Mouse (Mus musculus): ENCODE data around the gene Cbr4. TPM values are rescaled to one million over a fixed set of nuclear protein-coding genes. Genes with fewer than 3 reads are reported as not detected.

The Cbr4 gene
- total RNA-seq (2015) (11.5 and 15.1 TPM in 2 replicates), total RNA-seq (2017) (22.4 and 23.9 TPM in 2 replicates)

DNA sequence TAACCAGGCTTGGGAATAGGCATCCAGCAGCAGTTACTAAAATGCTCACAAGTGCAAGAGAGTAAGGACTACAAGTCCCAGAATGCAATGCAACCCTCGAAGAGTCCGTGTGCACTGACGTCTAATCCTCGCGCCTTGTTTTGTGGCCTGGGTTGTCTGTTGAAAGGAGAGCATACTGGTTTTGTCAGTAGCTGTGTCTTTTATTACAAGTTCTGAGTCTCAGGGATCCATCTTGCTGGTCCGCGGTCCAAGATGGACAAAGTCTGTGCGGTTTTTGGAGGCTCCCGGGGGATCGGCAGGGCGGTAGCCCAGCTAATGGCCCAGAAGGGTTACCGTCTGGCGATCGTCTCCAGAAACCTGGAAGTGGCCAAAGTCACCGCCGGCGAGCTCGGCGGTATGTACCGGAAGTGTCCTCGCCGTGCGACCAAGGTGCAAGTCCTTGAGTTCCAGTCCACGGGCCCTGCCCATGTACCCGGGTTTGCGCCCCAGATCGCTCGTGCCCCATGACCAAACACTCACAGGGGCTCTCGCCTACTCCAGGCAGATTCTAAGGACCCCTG is at the start of gene Cbr4:
Cbr4 (plus strand) TSS at position 138 of the 560 bp plus-strand sequence.
- peak; percentile 97 for ATAC-seq (ENCODE audit: poor library complexity, severe bottlenecking)

DNA sequence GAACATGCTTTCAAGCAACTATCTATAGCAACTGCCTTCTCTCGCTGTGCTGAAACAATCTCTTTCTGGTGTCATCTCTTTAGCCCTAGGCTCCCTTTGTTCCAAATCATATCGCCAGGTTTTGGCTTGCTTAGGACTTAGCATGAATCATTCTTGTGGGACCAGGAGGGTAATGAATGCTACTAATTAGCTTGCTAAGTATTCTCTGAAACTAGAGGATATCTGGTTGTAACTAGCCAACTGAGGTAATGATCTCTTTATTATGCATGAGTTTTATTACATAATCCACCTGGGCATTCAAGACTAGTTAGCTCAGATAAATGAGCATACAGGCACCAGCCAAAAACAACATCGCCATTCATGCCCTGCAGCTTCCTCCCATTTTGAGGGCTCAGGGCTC is 44.5 kb upstream of the Cbr4 start:
- no peak for ATAC-seq (ENCODE audit: poor library complexity, severe bottlenecking)

DNA sequence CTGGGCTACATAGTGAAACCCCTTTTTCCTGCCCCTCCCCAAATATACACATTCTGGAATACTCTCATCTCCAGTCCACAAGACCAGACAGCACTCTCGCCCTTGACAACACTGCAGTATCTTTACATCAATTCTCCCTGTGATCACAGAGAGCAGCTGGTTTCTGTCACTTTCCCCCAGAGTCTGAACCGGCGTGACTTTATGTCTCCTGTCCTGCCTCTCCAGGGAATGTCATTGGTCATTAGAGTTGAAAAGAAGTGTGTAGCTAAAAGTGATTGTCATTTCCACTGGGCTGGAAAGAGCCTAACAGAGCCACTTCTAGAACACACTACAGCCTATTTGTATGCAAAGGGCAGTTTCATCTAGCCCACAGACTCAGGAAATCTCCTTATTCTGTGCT is 43.2 kb upstream of the Cbr4 start:
- no peak for ATAC-seq (ENCODE audit: poor library complexity, severe bottlenecking)

DNA sequence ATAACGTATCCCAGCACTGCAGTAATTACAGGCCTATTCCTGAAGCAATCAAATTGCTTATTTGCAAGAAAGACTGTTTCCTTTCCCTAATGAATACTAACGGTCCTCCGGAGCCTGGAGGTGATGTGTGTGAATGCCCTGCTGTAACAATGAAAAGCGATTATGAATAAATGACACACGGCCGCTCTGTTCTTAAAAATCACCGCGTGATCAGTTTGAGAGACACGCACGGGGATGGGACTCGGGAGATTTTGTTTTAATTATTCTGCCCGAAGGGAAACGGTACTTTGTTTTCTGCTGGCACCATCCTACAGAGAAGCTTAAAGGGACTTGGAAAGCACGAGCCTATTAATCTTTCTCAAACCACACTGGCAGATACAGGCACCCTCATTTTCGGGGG is 41.2 kb upstream of the Cbr4 start:
- ATAC-seq (ENCODE audit: poor library complexity, severe bottlenecking): no peak

DNA sequence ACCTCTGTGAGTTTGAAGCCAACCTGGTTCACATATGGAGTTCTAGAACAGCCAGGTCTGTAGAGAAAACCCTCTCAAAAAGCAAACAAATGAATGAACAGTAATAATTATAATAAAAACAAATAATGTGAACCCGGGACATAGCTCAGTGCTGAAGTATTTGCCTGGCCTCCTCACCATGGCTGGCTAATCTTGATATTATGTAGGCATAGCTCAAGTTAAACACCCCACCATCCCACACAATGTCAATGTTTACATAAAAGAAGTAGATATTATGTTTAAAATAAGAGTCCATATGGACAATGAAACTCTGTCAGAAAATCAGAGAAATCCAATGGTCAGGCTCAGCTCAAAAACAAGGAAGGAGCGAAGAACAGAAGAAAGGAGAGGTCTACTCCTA is 39.4 kb upstream of the Cbr4 start:
- ATAC-seq (ENCODE audit: poor library complexity, severe bottlenecking): no peak

DNA sequence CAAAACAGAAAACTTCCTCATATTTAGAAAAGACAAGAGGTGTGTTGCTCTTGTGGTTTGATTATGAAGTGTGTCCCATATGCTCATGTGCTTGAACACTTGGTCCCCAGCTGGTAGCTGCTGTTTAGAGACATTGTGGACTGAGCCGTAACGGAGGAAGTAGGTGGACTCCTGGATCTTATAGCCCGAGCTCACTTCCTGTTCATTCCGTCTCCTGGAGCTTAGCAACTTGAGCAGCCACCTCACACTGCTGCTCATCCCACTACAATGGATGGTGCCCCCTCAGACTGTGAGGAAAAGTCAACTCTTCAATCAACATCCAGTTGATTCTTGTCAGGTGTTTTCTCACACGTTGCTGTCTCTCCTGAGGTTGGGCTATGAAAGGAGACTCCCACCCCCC is 38.7 kb upstream of the Cbr4 start:
- ATAC-seq (ENCODE audit: poor library complexity, severe bottlenecking): no peak

DNA sequence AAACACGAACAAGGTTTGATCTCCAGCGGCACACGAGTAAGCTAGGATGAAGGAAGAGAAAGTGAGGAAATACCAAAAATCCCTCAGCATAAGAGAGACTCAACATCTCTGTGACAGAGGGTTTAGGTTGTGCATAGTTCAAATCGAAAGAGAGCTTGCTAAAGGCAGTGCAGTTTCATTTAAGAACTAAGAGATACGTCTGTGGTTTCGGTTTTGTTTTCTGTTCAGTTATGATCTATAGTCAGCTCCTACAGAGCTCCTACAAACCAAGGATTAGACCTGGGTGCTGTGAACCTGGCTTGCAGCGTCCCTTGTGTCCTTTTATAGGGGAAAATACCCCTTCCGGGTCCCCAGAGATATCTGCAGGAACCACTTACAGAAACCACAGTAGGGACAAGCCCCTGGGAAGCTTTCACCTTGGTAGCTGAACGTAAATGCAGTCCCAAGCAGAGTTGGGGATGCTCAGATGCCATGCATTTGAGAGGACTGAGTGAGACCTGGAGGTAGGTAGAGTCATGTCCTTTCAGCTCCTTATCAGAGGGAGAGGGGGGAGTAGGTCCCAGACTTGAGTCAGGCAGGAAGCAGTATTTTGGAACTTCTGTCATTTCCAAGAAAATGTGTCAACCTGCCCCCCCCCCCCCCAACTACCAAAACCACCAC is 36.5 kb upstream of the Cbr4 start:
- peak; percentile 88 for ATAC-seq (ENCODE audit: poor library complexity, severe bottlenecking)

DNA sequence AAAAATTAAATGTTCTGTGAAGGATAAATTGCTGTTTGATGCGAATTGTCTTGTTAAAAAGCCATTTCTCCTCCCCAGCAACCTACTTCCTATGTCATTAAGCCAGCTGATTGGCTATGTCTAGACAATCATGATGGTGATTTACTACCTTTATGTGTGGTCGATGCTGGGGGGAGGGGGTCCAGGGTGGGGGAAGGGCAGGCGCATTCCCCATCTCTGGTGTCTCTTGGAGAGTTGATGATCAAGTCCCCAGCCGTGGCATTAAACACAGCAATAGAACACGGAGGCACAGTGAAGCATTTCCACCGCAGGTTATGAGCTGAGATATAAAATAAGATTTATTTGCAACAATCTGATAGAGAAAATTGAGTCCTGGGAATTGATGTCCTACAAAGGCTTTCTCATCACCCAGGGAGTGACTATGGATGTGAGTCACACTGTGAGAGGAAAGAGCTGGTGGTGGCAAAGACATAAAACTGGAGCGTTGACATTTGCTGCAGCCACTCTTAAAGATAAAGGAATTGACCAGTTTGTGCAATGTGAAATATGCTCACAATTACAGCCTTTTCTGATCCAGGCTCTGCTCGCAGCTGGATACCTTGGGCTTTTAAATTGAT is 35.7 kb upstream of the Cbr4 start:
- no peak for ATAC-seq (ENCODE audit: poor library complexity, severe bottlenecking)

DNA sequence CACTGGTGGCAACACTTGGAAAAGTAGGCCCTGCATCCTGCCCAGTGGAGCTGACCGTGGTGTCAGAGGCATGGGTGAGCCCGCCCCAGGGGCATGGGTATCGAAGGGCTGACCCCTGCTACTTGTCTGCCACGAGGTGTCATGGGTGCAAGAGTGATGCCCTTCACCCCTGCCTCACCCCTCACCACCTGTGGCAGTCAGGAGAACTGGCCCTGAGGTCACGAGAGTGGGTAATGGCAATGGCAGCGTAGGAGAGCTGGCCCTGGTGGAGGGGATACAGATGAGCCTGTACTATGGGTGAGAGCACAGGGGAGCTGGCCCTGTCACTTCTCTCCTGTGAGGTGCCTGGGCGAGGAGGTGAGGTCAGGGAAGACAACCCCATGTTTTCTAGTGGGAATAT is 27.8 kb upstream of the Cbr4 start:
- ATAC-seq (ENCODE audit: poor library complexity, severe bottlenecking): no peak

DNA sequence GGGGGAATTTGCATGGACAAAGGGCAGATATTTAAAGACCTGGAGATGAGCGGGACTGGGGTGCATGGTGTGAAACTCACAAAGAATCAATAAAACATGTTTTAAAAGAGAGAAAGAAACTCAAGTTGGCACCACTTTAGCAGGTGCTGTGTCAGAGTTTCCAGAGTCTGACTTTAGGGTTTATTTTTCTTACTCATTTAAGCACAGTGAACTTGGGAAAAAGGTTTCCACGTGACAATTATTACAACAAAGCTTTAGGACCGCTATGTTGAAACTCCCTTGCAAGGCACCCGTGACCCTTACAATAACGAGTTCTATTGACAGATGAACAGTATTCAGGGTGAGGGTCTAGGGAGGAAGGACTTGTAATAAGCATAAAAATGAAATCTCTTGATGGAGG is 25.3 kb upstream of the Cbr4 start:
- ATAC-seq (ENCODE audit: poor library complexity, severe bottlenecking): no peak

DNA sequence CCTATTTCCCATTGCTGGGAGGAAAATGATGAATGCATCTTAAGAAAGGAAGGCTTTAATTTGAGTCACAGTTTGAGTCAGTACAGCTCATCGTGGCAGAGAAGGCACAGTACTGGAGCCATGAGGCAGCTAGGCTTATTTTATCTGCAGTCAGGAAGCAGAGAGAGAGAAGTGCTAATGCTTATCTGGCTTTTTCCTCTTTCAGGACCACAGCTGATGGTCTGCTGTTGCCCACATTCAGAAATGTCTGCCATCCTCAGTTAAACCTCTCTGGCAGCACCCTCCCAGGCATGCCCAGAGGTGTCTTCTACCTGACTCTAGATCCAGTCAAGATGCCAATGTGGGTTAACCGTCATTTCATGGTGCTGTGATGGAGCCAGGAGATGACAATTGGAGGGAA is 23.1 kb upstream of the Cbr4 start:
- no peak for ATAC-seq (ENCODE audit: poor library complexity, severe bottlenecking)

DNA sequence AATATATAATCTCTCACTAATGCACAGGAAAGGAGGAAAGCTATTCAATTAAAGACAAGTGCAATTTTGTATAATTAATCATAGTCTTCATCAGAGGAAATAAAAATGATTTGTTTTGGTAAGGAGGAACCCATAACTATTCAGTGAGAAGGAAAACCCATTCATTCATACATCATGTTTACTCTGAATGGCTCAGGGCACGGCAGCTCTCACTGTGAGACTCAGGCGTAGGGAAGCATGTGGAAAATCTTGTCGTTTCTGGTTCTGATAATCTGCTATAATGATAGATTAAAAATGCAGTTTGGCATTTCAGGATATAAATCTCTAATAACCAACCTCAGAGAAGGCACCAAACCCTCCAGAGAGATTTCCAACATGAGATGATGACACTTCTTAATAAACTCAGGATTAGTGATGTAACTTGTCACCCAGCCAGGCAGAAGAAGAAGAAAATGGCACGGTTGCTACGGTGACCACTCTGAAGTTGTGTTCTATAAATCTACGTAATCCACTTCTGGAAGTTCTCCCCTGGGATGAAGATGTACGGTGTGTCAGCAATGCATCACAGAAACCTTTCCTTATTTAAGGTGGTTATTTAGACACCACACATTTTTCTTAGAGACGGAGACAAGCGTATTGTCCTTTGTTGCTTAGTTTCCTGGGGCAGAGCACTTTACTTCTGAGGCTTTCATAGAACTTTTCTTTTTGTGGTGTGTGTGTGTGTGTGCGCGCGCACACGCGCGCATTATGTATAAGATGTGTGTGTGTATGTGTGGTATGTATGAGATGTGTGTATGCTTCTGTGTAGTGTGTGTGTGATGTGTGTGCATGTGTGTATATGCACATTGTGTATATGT is 20.6 kb upstream of the Cbr4 start:
- ATAC-seq (ENCODE audit: poor library complexity, severe bottlenecking): no peak

DNA sequence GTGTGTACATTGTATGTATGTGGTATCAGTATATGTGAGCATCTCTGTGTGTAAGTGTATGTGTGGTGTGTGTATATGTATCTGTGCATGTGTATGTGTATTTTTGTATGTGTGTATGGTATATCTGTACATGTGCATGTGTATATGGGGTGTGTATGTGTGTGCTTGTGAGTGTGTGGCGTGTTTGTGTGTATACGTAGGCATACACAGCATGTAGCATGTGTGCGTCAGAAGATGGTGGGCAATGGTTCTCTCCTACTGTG is 20.1 kb upstream of the Cbr4 start:
- no peak for ATAC-seq (ENCODE audit: poor library complexity, severe bottlenecking)

DNA sequence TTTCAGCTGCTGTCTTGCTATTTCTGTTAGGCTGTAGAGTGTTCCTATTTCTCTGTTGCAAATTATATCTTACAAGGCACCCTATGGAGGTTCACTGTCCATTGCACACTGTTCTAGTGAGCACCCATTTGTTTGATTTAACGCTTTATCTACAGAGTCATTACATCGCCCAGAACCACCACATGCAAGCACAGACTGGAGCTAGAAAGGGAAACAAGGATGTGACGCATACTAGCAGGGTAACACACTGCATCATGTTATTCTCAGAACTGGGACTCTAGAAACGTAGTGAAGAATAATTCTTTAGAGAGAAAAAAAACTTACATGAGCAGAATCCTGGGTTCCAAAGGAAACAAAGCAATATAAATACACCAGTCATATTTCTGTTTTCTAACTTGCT is 17.3 kb upstream of the Cbr4 start:
- no peak for ATAC-seq (ENCODE audit: poor library complexity, severe bottlenecking)

DNA sequence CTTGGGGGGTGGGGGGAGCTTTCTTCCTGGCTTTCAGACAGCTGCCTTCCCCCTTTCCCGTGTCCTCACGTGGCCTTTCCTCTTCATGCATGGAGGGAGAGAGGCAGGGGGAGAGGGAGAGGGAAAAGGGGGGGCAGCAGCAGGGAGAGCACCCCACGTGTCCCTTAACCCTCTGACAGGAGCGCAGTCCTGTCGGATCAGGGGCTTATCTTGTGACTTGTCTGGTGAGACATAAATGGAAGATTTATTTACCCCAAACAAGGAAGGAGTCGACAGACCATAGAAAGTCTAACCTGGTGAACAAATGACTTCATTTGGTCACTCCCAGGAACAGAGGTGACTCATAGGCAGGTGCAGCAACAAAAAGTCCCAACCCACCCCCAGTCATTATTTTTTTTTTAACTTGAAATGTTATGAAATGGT is 12.3 kb upstream of the Cbr4 start:
- ATAC-seq (ENCODE audit: poor library complexity, severe bottlenecking): no peak

DNA sequence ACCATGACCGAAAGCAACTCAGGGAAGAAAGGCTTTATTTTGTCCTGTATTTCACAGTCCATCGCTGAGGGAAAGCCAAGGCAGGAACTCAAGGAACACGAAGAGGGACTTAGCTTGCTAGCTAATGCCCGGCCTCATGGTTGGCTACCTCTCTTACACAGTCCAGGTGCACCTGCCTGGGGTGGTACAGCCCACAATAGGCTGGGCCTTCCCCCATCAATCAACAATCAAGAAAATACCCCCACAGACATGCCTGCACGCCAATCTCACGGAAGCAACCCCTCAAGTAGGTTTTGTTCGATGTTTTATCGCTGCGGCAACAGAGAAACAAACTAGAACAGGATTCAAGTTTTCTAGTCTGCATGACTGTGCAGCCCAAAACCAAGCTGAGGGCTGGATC is 11.4 kb upstream of the Cbr4 start:
- no peak for ATAC-seq (ENCODE audit: poor library complexity, severe bottlenecking)

DNA sequence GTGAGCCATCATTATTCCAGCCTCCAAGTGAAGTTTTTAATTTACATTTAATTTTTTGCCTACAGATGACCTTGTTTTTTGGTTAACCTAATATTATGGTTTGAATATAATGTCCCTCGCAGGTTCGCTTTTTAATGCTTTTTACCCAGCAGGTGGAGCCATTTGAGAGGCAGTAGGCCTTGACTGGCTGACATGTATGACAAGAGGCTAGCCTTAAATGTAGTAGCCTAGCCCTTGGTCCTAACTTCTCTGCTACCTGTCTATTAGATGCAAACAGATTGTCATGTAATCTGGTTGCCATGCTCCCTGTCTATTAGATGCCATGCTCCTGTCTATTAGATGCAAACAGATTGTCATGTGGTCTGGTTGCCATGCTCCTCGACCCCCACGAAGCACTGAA is 9.4 kb upstream of the Cbr4 start:
- no peak for ATAC-seq (ENCODE audit: poor library complexity, severe bottlenecking)

DNA sequence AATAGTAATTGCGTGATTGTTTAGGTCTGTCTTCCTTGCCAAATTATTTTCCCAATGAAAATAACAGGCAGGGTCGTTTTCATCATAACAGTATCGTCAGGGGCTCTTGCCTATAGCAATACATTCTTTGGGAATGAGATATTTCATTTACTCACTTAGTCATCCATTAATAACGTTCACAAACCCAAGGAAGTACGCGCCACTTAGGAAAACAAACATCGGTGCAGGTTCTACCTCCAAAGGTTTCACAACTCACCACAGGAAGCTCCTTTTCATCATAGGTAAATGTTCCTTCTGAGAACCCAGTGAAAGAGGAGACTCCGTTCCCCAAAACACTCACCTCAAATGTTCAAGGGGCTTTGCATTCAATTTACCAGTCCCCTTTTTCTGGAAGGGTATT is 8.7 kb upstream of the Cbr4 start:
- no peak for ATAC-seq (ENCODE audit: poor library complexity, severe bottlenecking)

DNA sequence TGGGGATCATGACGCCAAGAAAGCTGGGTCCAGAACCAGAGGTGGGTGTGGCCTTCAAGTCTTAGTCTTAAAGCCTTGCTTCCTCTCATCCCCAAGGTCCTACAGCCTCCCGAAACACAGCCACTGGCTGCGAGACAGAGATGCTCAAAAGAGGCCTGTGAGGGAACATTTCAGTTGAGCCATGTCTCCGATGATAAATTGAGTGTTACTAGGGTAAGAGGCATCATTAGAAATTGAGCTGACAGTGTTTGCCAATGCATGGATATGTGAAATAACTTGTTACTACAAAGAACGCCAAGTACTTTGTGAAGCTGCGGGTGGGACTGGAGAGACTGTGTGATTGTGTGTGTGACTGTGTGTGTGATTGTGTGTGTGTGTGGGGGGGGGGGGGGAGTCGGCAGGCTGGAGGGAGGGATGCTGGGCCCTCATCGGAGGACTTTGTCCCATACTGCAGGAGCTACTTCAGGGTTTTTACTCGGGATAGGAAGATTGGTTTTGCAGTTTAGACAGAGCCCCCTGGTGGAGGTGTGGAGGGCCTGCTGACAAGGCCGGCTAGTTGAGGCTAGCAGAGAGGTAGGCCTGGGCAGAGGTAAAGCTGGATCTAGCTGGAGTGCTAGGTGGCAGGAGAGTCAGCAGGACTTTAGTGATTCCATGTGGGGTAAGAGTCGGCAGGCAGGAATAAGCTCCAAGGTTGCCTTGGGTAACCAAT is 7.9 kb upstream of the Cbr4 start:
- ATAC-seq (ENCODE audit: poor library complexity, severe bottlenecking): peak; percentile 59

DNA sequence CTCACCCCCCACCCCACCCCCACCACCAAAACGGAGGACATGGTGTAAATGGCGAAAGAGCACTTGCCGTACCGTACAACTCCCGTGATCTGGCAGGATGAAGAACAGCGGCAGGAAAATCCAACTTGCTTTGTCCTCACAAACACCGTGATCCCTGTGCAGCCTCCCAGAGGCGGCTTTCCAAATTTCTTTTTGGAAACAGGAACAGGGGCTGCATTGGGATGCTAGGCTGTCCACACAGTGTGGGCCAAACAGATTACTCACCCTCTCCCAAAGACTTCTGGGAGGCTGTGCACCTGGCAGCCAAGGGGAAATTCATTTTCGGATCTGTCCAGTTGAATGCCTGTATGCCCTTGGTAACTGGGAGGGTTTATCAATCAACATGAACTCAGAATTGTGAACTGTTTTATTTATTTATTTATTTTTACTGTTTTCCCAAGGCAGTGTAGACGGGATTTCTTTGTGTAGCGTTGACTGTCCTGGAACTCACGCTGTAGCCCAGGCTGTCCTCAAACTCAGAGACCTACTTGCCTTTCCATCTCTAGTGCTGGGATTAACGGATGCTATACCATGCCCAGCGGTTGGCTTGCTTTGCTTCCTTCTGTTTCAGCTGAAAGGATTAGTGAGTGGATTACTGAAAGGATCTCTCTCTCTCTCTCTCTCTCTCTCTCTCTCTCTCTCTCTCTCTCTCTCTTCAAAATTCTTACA is 7.1 kb upstream of the Cbr4 start:
- ATAC-seq (ENCODE audit: poor library complexity, severe bottlenecking): no peak
